Mouse (Mus musculus) CH12.LX (cell line): ENCODE data around the gene Ppara. TPM values are rescaled to one million over a fixed set of nuclear protein-coding genes. Genes with fewer than 3 reads are reported as not detected.

ENCODE experiments used
- DNase-seq: peaks from one replicate; pipeline ENCODE4 v3.0.0-alpha.2; 2013; ENCODE audit errors: extremely low read depth
- H3K27ac ChIP-seq: 2 replicates; pipeline ENCODE4 v1.5.1; 2012; ENCODE audit warnings: low read depth, mild to moderate bottlenecking, control low read depth, moderate library complexity; ENCODE audit not compliant: insufficient read depth
- H3K27me3 ChIP-seq: replicated peaks from 2 replicates; pipeline ENCODE3; 2012; ENCODE audit warnings: inconsistent platforms
- H3K36me3 ChIP-seq, 2 experiments: replicated peaks in 1 of 2; 2 replicates each; pipeline versions ENCODE3 to v1.6.1; 2012; ENCODE audit warnings: inconsistent platforms in 1 of 2, low read length in 1 of 2, mild to moderate bottlenecking in 1 of 2, mixed read lengths in 1 of 2, moderate library complexity in 1 of 2; ENCODE audit not compliant: control insufficient read depth in 1 of 2, insufficient read depth in 1 of 2
- H3K4me1 ChIP-seq, 2 experiments: 2 replicates each; pipeline ENCODE4 v1.6.1; 2012; ENCODE audit warnings: inconsistent platforms in 1 of 2, moderate library complexity in 1 of 2; ENCODE audit not compliant: insufficient read depth in 2 of 2, control insufficient read depth in 1 of 2
- H3K4me2 ChIP-seq: 2 replicates; pipeline ENCODE4 v1.6.1; 2012; ENCODE audit warnings: low read depth, mild to moderate bottlenecking, control low read depth; ENCODE audit not compliant: poor library complexity, insufficient read depth, severe bottlenecking
- H3K4me3 ChIP-seq, 3 experiments: fragments of 150-350 bp in 1 of 3; sonication (generic) in 1 of 3; replicated peaks in 1 of 3; 2 replicates each; pipeline versions ENCODE3 to v1.5.1; 2011 to 2012; ENCODE audit warnings: low read depth in 2 of 3, low read length in 2 of 3, mild to moderate bottlenecking in 2 of 3, moderate library complexity in 2 of 3, control low read depth in 1 of 3, improper control_type of control experiment in 1 of 3, inconsistent platforms in 1 of 3, mixed read lengths in 1 of 3; ENCODE audit not compliant: poor library complexity in 1 of 3
- H3K79me2 ChIP-seq: replicated peaks from 2 replicates; pipeline ENCODE4 v1.6.1; 2012; ENCODE audit warnings: mild to moderate bottlenecking, moderate library complexity; ENCODE audit not compliant: control insufficient read depth, poor library complexity, insufficient read depth, severe bottlenecking; ENCODE audit errors: extremely low read depth
- H3K9ac ChIP-seq: 2 replicates; pipeline ENCODE4 v1.6.1; 2012; ENCODE audit warnings: low read depth, mild to moderate bottlenecking, control low read depth, moderate library complexity; ENCODE audit not compliant: insufficient read depth
- H3K9me3 ChIP-seq: replicated peaks from 2 replicates; pipeline ENCODE3; 2012; ENCODE audit warnings: low read length, inconsistent platforms, mixed read lengths
- CTCF ChIP-seq, 2 experiments: IDR thresholded peaks in 1 of 2; conservative IDR thresholded peaks in 1 of 2; 2 replicates each; pipeline ENCODE4 v1.5.1; 2011 to 2012; ENCODE audit warnings: low read depth in 2 of 2, low read length in 2 of 2, improper control_type of control experiment in 1 of 2, inconsistent platforms in 1 of 2, mild to moderate bottlenecking in 1 of 2, moderate library complexity in 1 of 2
- EP300 ChIP-seq: IDR thresholded peaks from 2 replicates; pipeline ENCODE4 v1.6.1; 2011; ENCODE audit warnings: low read length, improper control_type of control experiment
- GABPA ChIP-seq: IDR thresholded peaks from 2 replicates; pipeline ENCODE4 v1.6.1; 2012; ENCODE audit warnings: low read depth, low read length, improper control_type of control experiment, inconsistent platforms; ENCODE audit not compliant: insufficient replicate concordance
- HCFC1 ChIP-seq: IDR thresholded peaks from 2 replicates; pipeline ENCODE4 v1.6.1; 2012; ENCODE audit warnings: low read depth, mild to moderate bottlenecking, inconsistent platforms, low read length, improper control_type of control experiment
- IRF4 ChIP-seq: IDR thresholded peaks from 2 replicates; pipeline ENCODE4 v1.6.1; 2014; ENCODE audit warnings: low read depth, mild to moderate bottlenecking, inconsistent platforms, low read length, improper control_type of control experiment
- KAT2A ChIP-seq: IDR thresholded peaks from 2 replicates; pipeline ENCODE4 v1.6.1; 2012; ENCODE audit warnings: low read length, improper control_type of control experiment, inconsistent platforms; ENCODE audit not compliant: insufficient replicate concordance
- MAFK ChIP-seq: IDR thresholded peaks from 2 replicates; pipeline ENCODE4 v1.6.1; 2011; ENCODE audit warnings: low read length, improper control_type of control experiment; ENCODE audit not compliant: insufficient replicate concordance
- MAX ChIP-seq: IDR thresholded peaks from 2 replicates; pipeline ENCODE4 v1.6.1; 2011; ENCODE audit warnings: low read length, improper control_type of control experiment
- MEF2A ChIP-seq: IDR thresholded peaks from 2 replicates; pipeline ENCODE4 v1.6.1; 2014; ENCODE audit warnings: low read depth, mild to moderate bottlenecking, inconsistent platforms, low read length, improper control_type of control experiment, borderline replicate concordance
- MXI1 ChIP-seq: IDR thresholded peaks from 2 replicates; pipeline ENCODE4 v1.6.1; 2011; ENCODE audit warnings: mild to moderate bottlenecking, low read depth, low read length, improper control_type of control experiment
- MYC ChIP-seq: IDR thresholded peaks from 2 replicates; pipeline ENCODE4 v1.6.1; 2011; ENCODE audit warnings: low read depth, mild to moderate bottlenecking, improper control_type of control experiment, low read length
- NELFE ChIP-seq: IDR thresholded peaks from 2 replicates; pipeline ENCODE4 v1.6.1; 2011; ENCODE audit warnings: low read depth, low read length, improper control_type of control experiment
- PAX5 ChIP-seq: IDR thresholded peaks from 2 replicates; pipeline ENCODE4 v1.6.1; 2012; ENCODE audit warnings: low read length, inconsistent platforms, mixed read lengths
- POLR2A ChIP-seq: IDR thresholded peaks from 2 replicates; pipeline ENCODE4 v1.6.1; 2011; ENCODE audit warnings: low read depth, mild to moderate bottlenecking, improper control_type of control experiment, low read length
- POLR2AphosphoS2 ChIP-seq: IDR thresholded peaks from 2 replicates; pipeline ENCODE4 v1.6.1; 2011; ENCODE audit warnings: low read depth, low read length, improper control_type of control experiment
- RAD21 ChIP-seq: IDR thresholded peaks from 2 replicates; pipeline ENCODE4 v1.6.1; 2011; ENCODE audit warnings: low read depth, mild to moderate bottlenecking, low read length, improper control_type of control experiment, moderate library complexity
- RCOR1 ChIP-seq: conservative IDR thresholded peaks from 2 replicates; pipeline ENCODE4 v1.6.1; 2012; ENCODE audit warnings: low read depth, mild to moderate bottlenecking, inconsistent platforms, low read length, improper control_type of control experiment
- SMC3 ChIP-seq: IDR thresholded peaks from 2 replicates; pipeline ENCODE4 v1.6.1; 2011; ENCODE audit warnings: low read depth, low read length, improper control_type of control experiment
- USF1 ChIP-seq: IDR thresholded peaks from 2 replicates; pipeline ENCODE4 v1.6.1; 2014; ENCODE audit warnings: low read depth, mild to moderate bottlenecking, inconsistent platforms, low read length, improper control_type of control experiment
- USF2 ChIP-seq: conservative IDR thresholded peaks from 2 replicates; pipeline ENCODE4 v1.6.1; 2011; ENCODE audit warnings: low read depth, low read length, improper control_type of control experiment
- ZC3H11A ChIP-seq: IDR thresholded peaks from 2 replicates; pipeline ENCODE4 v1.6.1; 2012; ENCODE audit warnings: low read depth, mild to moderate bottlenecking, inconsistent platforms, low read length, improper control_type of control experiment
- dilution Hi-C: fragments of 300-500 bp; cut with MboI; formaldehyde crosslinking; loops from 2 replicates; pipeline ENCODE4 v1.14.3; 2020; ENCODE audit warnings: low sequenced_read_pairs; ENCODE audit not compliant: extremely low pct_unique_long_range_greater_than_20kb, extremely low pct_ligation_motif_present
- in situ Hi-C: fragments of 300-500 bp; cut with MboI; formaldehyde crosslinking; loops from 3 replicates; pipeline ENCODE4 v1.14.3; 2019; ENCODE audit warnings: low sequenced_read_pairs, low pct_ligation_motif_present, low pct_unique_long_range_greater_than_20kb, mixed read lengths
- polyA plus RNA-seq: library from polyadenylated mRNA; unstranded; fragments of >175 nt; gene quantifications from 2 replicates; pipeline ENCODE4 v1.2.1, GENCODE M21; 2012; ENCODE audit warnings: low read depth; ENCODE audit not compliant: insufficient read length
- total RNA-seq, 2 experiments: library from RNA; depleted of rRNA; stranded (reverse); fragments of 300-350 nt in 1 of 2; fragments of >200 nt in 1 of 2; gene quantifications; 2 replicates each; pipeline ENCODE4 v1.2.3; 2012 to 2014

Gene Ppara
- total RNA-seq (2012; rRNA removed) (not detected in 2 replicates), total RNA-seq (2014; rRNA removed) (not detected in 2 replicates), polyA plus RNA-seq (not detected in 2 replicates)

- no peaks in the 10 kb centered on the region for H3K79me2 ChIP-seq
- H3K4me3 ChIP-seq = peak within 1 kb of the TSS in 2 of 3 experiments; percentile 44 to 81
- peaks cover 8% of the 10 kb centered on the region in 2 experiments; a peak in 2 of 4 replicates for H3K4me1 ChIP-seq
- peaks cover 84% of the 10 kb centered on the region for H3K27me3 ChIP-seq
- no peaks in the 10 kb centered on the region for H3K36me3 ChIP-seq
- H3K27ac ChIP-seq = no peak within 1 kb of the TSS
- dilution Hi-C loops = no loop called here
- TF ChIP-seq USF2 (no peak), RAD21 (no peak), POLR2AphosphoS2 (no peak), MYC (no peak)
- no peak for DNase-seq
- H3K4me2 ChIP-seq = peak within 1 kb of the TSS; percentile 62
- H3K9me3 ChIP-seq = no peaks in the 10 kb centered on the region
- H3K9ac ChIP-seq = no peak within 1 kb of the TSS
- in situ Hi-C loops = loop anchor here (25.0 kb wide), 1 partner anchor 303 kb away; the partner anchor contains the start of gene Celsr1
These were observed at the start of gene Ppara for GRCm38 (mm10) chr15:85734571-85735033. Gene Ppara, plus strand, starts transcription at chr15:85734983.

DNA sequence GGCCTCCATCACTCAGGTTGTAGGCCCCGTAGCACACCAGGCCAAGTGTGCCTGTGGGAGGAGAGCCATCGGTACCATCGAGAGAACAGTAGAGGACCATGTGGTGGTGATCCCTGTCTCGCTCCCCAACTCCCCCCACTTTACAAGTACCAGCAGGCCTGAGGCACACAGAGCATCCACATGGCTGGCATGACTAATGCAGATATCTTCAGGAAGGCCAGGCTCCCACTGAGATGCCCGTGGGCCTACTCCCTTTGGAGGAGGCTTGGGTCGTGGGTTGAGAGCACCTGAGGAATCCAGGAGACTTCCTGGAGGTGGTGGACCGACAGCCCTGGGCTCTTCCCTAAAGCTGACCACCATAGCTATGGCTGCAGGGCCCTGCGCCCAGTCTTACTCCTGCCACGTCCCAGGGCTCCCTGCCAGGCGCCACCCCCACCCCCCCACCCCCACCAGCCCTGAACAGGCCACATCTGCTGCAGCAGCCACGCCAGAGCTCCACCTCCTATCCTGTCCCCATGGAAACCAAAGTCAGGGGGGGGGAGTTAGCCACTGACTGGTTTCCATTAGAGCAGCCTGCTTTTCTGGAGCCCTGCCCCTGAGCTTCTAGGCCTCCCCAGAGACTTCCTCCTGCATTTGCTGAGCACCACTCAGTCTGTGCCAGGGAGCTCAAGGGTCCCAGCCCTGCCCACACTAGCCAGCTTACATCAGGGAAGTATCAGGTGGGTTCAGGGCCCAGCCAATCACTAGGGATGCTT, 48.0 kb upstream of the Ppara start:
- dilution Hi-C loops = no loop called here
- peak; percentile 88 for DNase-seq

More for the DNA sequence above, 48.0 kb upstream of the Ppara start:
- in situ Hi-C loops = no loop called here
- Histone ChIP-seq H3K36me3 (no peaks in the 10 kb centered on the region), H3K4me2 (no peak overlapping the region), H3K79me2 (no peaks in the 10 kb centered on the region), H3K4me3 (no peak overlapping the region), H3K9ac (no peak overlapping the region), H3K9me3 (no peaks in the 10 kb centered on the region), H3K27ac (no peak overlapping the region), H3K4me1 (peaks cover 0 to 18% of the 10 kb centered on the region in 2 experiments; a peak in 2 of 4 replicates), H3K27me3 (no peaks in the 10 kb centered on the region)
- TF ChIP-seq MAFK (no peak), KAT2A (no peak), USF1 (no peak), MXI1 (no peak), MEF2A (no peak), PAX5 (no peak), MYC (no peak), MAX (no peak), NELFE (no peak), EP300 (no peak), ZC3H11A (no peak), POLR2A (no peak), SMC3 (no peak), GABPA (no peak), HCFC1 (no peak), RCOR1 (no peak), IRF4 (no peak), CTCF (conservative IDR thresholded peaks at IDR 0.05 in 1 of 2, IDR thresholded peaks at IDR 0.05 in 1 of 2; ENCODE audit: low read depth in 2 of 2, low read length in 2 of 2) (no peak)
